Mouse (Mus musculus) urinary bladder, postnatal 0 days (tissue): ENCODE data around the gene Nlrp2. TPM values are rescaled to one million over a fixed set of nuclear protein-coding genes. Genes with fewer than 3 reads are reported as not detected.

Experiments
- polyA plus RNA-seq: library from polyadenylated mRNA; unstranded; fragments of >200 nt; fragmentation: Nextera tagmentation; extraction: Ambion mirVana; gene quantifications from 2 replicates; pipeline ENCODE4 v1.2.1, GENCODE M21; 2015

Nlrp2 gene
- polyA plus RNA-seq: not detected in 2 replicates

GRCm38 (mm10) chr7:5350935-5351334, at the start of gene Nlrp2:
Gene Nlrp2, minus strand, starts transcription at chr7:5351035.

GRCm38 (mm10) chr7:5350237-5350636, 598 bp downstream of the Nlrp2 start, which contains the start of gene Gm5065:
Gene Gm5065, plus strand, starts transcription at chr7:5350537.

Other genes with a start within 250 kb of the Nlrp2 start
- not detected in 2 replicates for gene Rfpl4, start 234.1 kb downstream of the Nlrp2 start, polyA plus RNA-seq
- 0.57 and 1.1 TPM in 2 replicates for gene Rasl2-9, start 225.1 kb downstream of the Nlrp2 start, polyA plus RNA-seq
- gene Vmn1r55, start 201.4 kb downstream of the Nlrp2 start, polyA plus RNA-seq: not detected in 2 replicates
- gene Vmn1r56, start 154.3 kb downstream of the Nlrp2 start, polyA plus RNA-seq: not detected in 2 replicates
- gene Vmn1r57, start 132.5 kb downstream of the Nlrp2 start, polyA plus RNA-seq: not detected in 2 replicates
- not detected in 2 replicates for gene Gm5065, start 498 bp downstream of the Nlrp2 start, polyA plus RNA-seq
- gene Vmn1r58, start 62.4 kb upstream of the Nlrp2 start, polyA plus RNA-seq: not detected in 2 replicates
- not detected in 2 replicates for gene Vmn1r59, start 105.7 kb upstream of the Nlrp2 start, polyA plus RNA-seq
- not detected in 2 replicates for gene Vmn2r28, start 142.9 kb upstream of the Nlrp2 start, polyA plus RNA-seq
- not detected in 2 replicates for gene Vmn1r60, start 196.3 kb upstream of the Nlrp2 start, polyA plus RNA-seq